Mouse (Mus musculus) forebrain, embryonic 12.5 days (tissue): Measurements from ENCODE around the gene Syt3. TPM values are rescaled to one million over a fixed set of nuclear protein-coding genes. Genes with fewer than 3 reads are reported as not detected.
A peak's percentile ranks its signal among the peaks of the same experiment; 100 is the strongest.

Experiments used
- ATAC-seq: fragments of 200-750 bp; cut with Nextera tagmentation; 2 replicates; pipeline ENCODE4 v1.8.0; 2017; ENCODE audit warnings: moderate TSS enrichment; ENCODE audit not compliant: low FRiP score
- H3K27ac ChIP-seq: fragments of 300-500 bp; sonication (generic); 2 replicates; pipeline ENCODE4 v1.5.1; 2016; ENCODE audit warnings: mild to moderate bottlenecking
- H3K27me3 ChIP-seq: fragments of 300-500 bp; sonication (generic); 2 replicates; pipeline ENCODE4 v1.6.1; 2016; ENCODE audit warnings: mild to moderate bottlenecking
- H3K36me3 ChIP-seq: fragments of 300-500 bp; sonication (generic); replicated peaks from 2 replicates; pipeline ENCODE4 v1.6.1; 2016; ENCODE audit warnings: mild to moderate bottlenecking
- H3K4me1 ChIP-seq: fragments of 300-500 bp; sonication (generic); 2 replicates; pipeline ENCODE4 v1.6.1; 2016
- H3K4me2 ChIP-seq: fragments of 300-500 bp; sonication (generic); 2 replicates; pipeline ENCODE4 v1.6.1; 2016; ENCODE audit warnings: mild to moderate bottlenecking, moderate library complexity
- H3K4me3 ChIP-seq: fragments of 300-500 bp; sonication (generic); replicated peaks from 2 replicates; pipeline ENCODE4 v1.5.1; 2016; ENCODE audit warnings: mild to moderate bottlenecking
- H3K9ac ChIP-seq: fragments of 300-500 bp; sonication (generic); 2 replicates; pipeline ENCODE4 v1.6.1; 2016; ENCODE audit warnings: mild to moderate bottlenecking
- H3K9me3 ChIP-seq: fragments of 300-500 bp; sonication (generic); 2 replicates; pipeline ENCODE4 v1.6.1; 2016
- WGBS: fragments of 180-500 bp; shearing (Covaris S2); methylation state at CpG from one replicate; pipeline ENCODE4 v1.1.7; 2016; 5-methylcytosine and 5-hydroxymethylcytosine counted together
- polyA plus RNA-seq: library from polyadenylated mRNA; unstranded; fragments of >200 nt; fragmentation: Nextera tagmentation; extraction: Ambion mirVana; gene quantifications from 2 replicates; pipeline ENCODE4 v1.2.1, GENCODE M21; 2016

Syt3 gene
- polyA plus RNA-seq, 1 experiment from 2014 or later: 6.6 TPM

- ATAC-seq: peak; percentile 79
- H3K9me3 ChIP-seq: no peaks in the 10 kb centered on the region
- peaks cover 67% of the 10 kb centered on the region for H3K27me3 ChIP-seq
- under 1% methylated on average over 54 of the region's 54 CpGs for WGBS
- peak overlapping the region; percentile 83 for H3K4me2 ChIP-seq
- H3K9ac ChIP-seq: peak overlapping the region; percentile 63
- H3K4me1 ChIP-seq: peaks cover 48% of the 10 kb centered on the region
- H3K36me3 ChIP-seq: no peaks in the 10 kb centered on the region
- H3K27ac ChIP-seq: peak overlapping the region; percentile 88
- peak overlapping the region; percentile 52 for H3K4me3 ChIP-seq
Measured at GRCm38 (mm10) chr7:44359908-44360672, 23.8 kb upstream of the Syt3 start.

GRCm38 (mm10) chr7:44360792-44361301, 23.1 kb upstream of the Syt3 start:
- no peak overlapping the region for H3K27ac ChIP-seq
- H3K4me1 ChIP-seq: peaks cover 41% of the 10 kb centered on the region
- H3K4me3 ChIP-seq: peak overlapping the region; percentile 52
- no peaks in the 10 kb centered on the region for H3K9me3 ChIP-seq
- H3K9ac ChIP-seq: peak overlapping the region; percentile 63; the same call in 1 of the 2 replicates
- H3K27me3 ChIP-seq: peaks cover 60% of the 10 kb centered on the region
- peak overlapping the region; percentile 83 for H3K4me2 ChIP-seq
- peak; percentile 3; the same call in 1 of the 2 replicates for ATAC-seq
- WGBS: 7% methylated on average over 21 of the region's 21 CpGs
- no peaks in the 10 kb centered on the region for H3K36me3 ChIP-seq

- Histone ChIP-seq H3K27ac (no peak overlapping the region), H3K4me3 (no peak overlapping the region), H3K36me3 (no peaks in the 10 kb centered on the region), H3K4me1 (peaks cover 18% of the 10 kb centered on the region), H3K9me3 (no peaks in the 10 kb centered on the region), H3K4me2 (no peak overlapping the region), H3K9ac (no peak overlapping the region), H3K27me3 (no peaks in the 10 kb centered on the region)
- ATAC-seq: no peak
- WGBS: 93% methylated on average over 8 of the region's 8 CpGs
Measured at GRCm38 (mm10) chr7:44372678-44373077, 11.2 kb upstream of the Syt3 start.

GRCm38 (mm10) chr7:44373460-44373859, 10.4 kb upstream of the Syt3 start:
- Histone ChIP-seq H3K4me1 (peaks cover 18% of the 10 kb centered on the region), H3K27ac (no peak overlapping the region), H3K4me2 (peak overlapping the region; percentile 70), H3K27me3 (no peaks in the 10 kb centered on the region), H3K4me3 (peak overlapping the region; percentile 51), H3K9me3 (no peaks in the 10 kb centered on the region), H3K9ac (0 out of 2 replicates have a peak overlapping the region, but pooled peaks have one; percentile 29), H3K36me3 (no peaks in the 10 kb centered on the region)
- no peak for ATAC-seq
- 14% methylated on average over 7 of the region's 7 CpGs for WGBS

DNA sequence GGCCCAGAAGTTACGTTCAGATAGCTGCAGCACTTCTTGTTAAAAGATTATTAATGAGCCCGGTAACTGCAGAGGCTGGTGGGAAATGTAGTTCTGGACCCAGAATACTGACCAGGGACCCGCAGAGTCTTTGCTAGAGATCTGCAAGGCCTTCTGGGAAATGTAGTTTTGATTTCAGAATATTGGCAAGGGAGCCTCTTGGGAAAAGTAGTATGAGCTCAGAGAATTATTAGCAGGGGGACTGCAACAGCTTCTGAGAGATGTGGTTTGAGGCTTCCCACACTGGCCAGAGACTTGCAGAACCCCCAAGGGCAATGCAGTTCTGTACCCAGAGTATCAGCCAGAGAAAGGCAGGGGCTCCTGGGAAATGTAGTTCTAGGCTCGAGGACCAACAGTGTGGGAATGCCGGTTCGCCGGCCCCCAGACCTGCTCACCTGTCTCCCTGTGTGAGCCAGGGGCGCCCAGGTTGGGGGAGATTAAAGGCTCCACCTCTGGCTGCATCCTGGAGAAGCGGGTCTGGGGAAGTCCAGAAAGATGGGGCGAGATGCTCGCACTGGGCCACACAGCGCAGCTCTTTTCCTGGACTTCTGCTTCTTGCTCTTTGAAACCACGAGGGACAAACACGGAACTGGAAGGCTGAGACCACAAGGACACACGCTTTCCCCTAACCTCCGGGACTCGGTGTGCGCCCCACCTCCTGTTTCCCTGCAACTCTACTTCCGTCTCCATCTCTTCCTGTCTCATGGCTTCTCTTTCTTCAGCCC, 9.8 kb upstream of the Syt3 start:
- H3K9ac ChIP-seq: peak overlapping the region; percentile 54
- peak overlapping the region; percentile 70 for H3K4me2 ChIP-seq
- H3K27ac ChIP-seq: peak overlapping the region; percentile 62
- H3K27me3 ChIP-seq: no peaks in the 10 kb centered on the region
- no peaks in the 10 kb centered on the region for H3K9me3 ChIP-seq
- 2% methylated on average over 18 of the region's 19 CpGs for WGBS
- H3K4me1 ChIP-seq: peaks cover 18% of the 10 kb centered on the region
- H3K4me3 ChIP-seq: peak overlapping the region; percentile 51
- ATAC-seq: peak; percentile 89
- H3K36me3 ChIP-seq: no peaks in the 10 kb centered on the region

GRCm38 (mm10) chr7:44374756-44375155, 9.1 kb upstream of the Syt3 start:
- no peaks in the 10 kb centered on the region for H3K9me3 ChIP-seq
- no peaks in the 10 kb centered on the region for H3K27me3 ChIP-seq
- H3K9ac ChIP-seq: peak overlapping the region; percentile 54
- peak; percentile 64 for ATAC-seq
- WGBS: 0% methylated on average over 5 of the region's 5 CpGs
- H3K4me3 ChIP-seq: peak overlapping the region; percentile 51
- H3K4me1 ChIP-seq: peaks cover 18% of the 10 kb centered on the region
- H3K4me2 ChIP-seq: peak overlapping the region; percentile 70
- H3K36me3 ChIP-seq: no peaks in the 10 kb centered on the region
- H3K27ac ChIP-seq: peak overlapping the region; percentile 62

DNA sequence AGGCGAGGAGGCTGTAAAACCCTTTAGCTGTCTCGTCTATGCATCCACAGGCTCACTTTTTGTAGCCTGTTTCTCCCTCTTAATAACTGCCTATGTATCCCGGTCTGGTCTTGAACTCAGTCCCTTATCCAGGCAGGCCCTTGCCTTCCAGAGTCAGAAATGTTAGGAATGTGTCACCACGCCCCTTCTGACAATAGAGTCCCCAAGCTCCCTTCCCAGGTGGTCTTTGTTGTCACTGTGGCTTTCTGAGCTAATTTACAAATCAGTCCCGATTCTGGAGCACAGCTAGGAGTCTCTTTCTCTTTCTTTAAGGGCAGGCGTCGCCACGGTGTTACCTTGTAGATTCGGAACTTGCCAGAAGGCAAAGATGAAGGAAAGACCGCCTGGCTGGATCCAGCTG, 8.7 kb upstream of the Syt3 start:
- Histone ChIP-seq H3K9ac (peak overlapping the region; percentile 54), H3K4me3 (peak overlapping the region; percentile 51), H3K4me1 (peaks cover 18% of the 10 kb centered on the region), H3K4me2 (peak overlapping the region; percentile 70), H3K27ac (peak overlapping the region; percentile 62), H3K9me3 (no peaks in the 10 kb centered on the region), H3K36me3 (no peaks in the 10 kb centered on the region), H3K27me3 (no peaks in the 10 kb centered on the region)
- ATAC-seq: peak; percentile 1; the same call in 1 of the 2 replicates
- 2% methylated on average over 10 of the region's 10 CpGs for WGBS

- Histone ChIP-seq H3K4me3 (no peak overlapping the region), H3K9ac (no peak overlapping the region), H3K4me1 (peaks cover 18% of the 10 kb centered on the region), H3K27ac (no peak overlapping the region), H3K27me3 (no peaks in the 10 kb centered on the region), H3K36me3 (no peaks in the 10 kb centered on the region), H3K4me2 (no peak overlapping the region), H3K9me3 (no peaks in the 10 kb centered on the region)
- 60% methylated on average over 3 of the region's 3 CpGs for WGBS
- ATAC-seq: no peak
Measured at GRCm38 (mm10) chr7:44375793-44376192, 8.1 kb upstream of the Syt3 start.

DNA sequence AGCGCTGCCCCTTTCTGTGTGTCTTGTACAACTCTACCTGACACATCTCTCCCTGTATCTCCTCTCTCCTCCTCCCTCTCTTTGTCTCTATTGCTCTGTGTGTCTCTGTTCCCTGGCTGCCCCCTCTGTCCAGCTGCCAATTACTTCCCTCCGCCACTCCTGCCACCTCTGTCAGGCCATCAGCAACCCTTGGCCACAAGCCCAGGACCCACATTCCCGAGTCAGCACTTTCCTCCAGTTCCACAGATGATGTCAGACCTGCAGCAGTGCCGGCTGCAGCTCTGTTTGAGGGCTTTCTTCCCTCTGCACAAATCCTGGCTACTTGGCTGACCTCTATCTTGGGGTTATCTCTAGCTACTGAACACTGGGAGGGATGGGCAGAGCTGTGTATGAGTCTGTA, 5.6 kb upstream of the Syt3 start:
- H3K27ac ChIP-seq: no peak overlapping the region
- H3K9ac ChIP-seq: no peak overlapping the region
- H3K4me1 ChIP-seq: peaks cover 16% of the 10 kb centered on the region
- no peak for ATAC-seq
- WGBS: 63% methylated on average over 4 of the region's 4 CpGs
- H3K27me3 ChIP-seq: no peaks in the 10 kb centered on the region
- H3K9me3 ChIP-seq: no peaks in the 10 kb centered on the region
- H3K36me3 ChIP-seq: no peaks in the 10 kb centered on the region
- no peak overlapping the region for H3K4me3 ChIP-seq
- H3K4me2 ChIP-seq: no peak overlapping the region

GRCm38 (mm10) chr7:44382541-44382940, 1.4 kb upstream of the Syt3 start:
- Histone ChIP-seq H3K4me2 (no peak overlapping the region), H3K27ac (peak overlapping the region; percentile 71), H3K4me1 (peaks cover 19% of the 10 kb centered on the region), H3K9ac (no peak overlapping the region), H3K9me3 (no peaks in the 10 kb centered on the region), H3K4me3 (no peak overlapping the region), H3K27me3 (peaks cover 11% of the 10 kb centered on the region), H3K36me3 (no peaks in the 10 kb centered on the region)
- ATAC-seq: peak; percentile 12; the same call in 1 of the 2 replicates
- 78% methylated on average over 12 of the region's 12 CpGs for WGBS

GRCm38 (mm10) chr7:44384716-44385059, 786 bp downstream of the Syt3 start:
- Histone ChIP-seq H3K36me3 (no peaks in the 10 kb centered on the region), H3K27ac (0 out of 2 replicates have a peak overlapping the region, but pooled peaks have one; percentile 71), H3K27me3 (peaks cover 22% of the 10 kb centered on the region), H3K9me3 (no peaks in the 10 kb centered on the region), H3K9ac (peak overlapping the region; percentile 65), H3K4me1 (peaks cover 19% of the 10 kb centered on the region), H3K4me2 (peak overlapping the region; percentile 93), H3K4me3 (peak overlapping the region; percentile 51)
- WGBS: under 1% methylated on average over 17 of the region's 17 CpGs
- ATAC-seq: peak; percentile 44

DNA sequence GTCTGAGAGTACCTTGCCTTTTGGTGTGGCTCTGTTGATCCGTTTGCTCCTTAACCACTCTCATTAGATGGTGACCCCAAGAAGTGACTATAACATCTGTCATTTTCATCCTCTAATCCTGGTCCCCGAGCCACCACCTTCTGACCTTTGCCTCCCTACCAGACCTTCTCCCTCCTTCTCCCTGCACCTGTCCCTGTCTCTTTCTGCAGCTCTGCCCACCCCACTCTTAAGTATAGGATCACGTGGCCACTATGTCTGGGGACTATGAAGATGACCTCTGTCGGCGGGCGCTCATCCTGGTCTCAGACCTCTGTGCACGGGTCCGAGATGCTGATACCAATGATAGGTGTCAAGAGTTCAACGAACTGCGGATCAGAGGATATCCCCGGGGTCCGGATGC, 1.8 kb downstream of the Syt3 start, which contains the start of gene 1700008O03Rik:
TSS of gene 1700008O03Rik (minus strand) at position 101 of the 400 bp plus-strand sequence.
- H3K27me3 ChIP-seq: peaks cover 29% of the 10 kb centered on the region
- H3K4me3 ChIP-seq: peak within 1 kb of the TSS; percentile 51
- peak within 1 kb of the TSS; percentile 65 for H3K9ac ChIP-seq
- H3K36me3 ChIP-seq: no peaks in the 10 kb centered on the region
- no peaks in the 10 kb centered on the region for H3K9me3 ChIP-seq
- H3K4me1 ChIP-seq: peaks cover 19% of the 10 kb centered on the region
- H3K27ac ChIP-seq: no peak within 1 kb of the TSS
- no peak for ATAC-seq
- H3K4me2 ChIP-seq: peak within 1 kb of the TSS; percentile 93
- WGBS: 79% methylated on average over 12 of the region's 12 CpGs
